Mouse (Mus musculus): Measurements from ENCODE around the gene Hrasls5. TPM values are rescaled to one million over a fixed set of nuclear protein-coding genes. Genes with fewer than 3 reads are reported as not detected.
A peak's percentile ranks its signal among the peaks of the same experiment; 100 is the strongest.

The Hrasls5 gene
- total RNA-seq (2014; rRNA removed) (not detected in 2 replicates), polyA plus RNA-seq (2015; fragmentation: Nextera tagmentation; extraction: Ambion mirVana) (0.29 TPM in 1 of 2 replicates, not detected in the other)

DNA sequence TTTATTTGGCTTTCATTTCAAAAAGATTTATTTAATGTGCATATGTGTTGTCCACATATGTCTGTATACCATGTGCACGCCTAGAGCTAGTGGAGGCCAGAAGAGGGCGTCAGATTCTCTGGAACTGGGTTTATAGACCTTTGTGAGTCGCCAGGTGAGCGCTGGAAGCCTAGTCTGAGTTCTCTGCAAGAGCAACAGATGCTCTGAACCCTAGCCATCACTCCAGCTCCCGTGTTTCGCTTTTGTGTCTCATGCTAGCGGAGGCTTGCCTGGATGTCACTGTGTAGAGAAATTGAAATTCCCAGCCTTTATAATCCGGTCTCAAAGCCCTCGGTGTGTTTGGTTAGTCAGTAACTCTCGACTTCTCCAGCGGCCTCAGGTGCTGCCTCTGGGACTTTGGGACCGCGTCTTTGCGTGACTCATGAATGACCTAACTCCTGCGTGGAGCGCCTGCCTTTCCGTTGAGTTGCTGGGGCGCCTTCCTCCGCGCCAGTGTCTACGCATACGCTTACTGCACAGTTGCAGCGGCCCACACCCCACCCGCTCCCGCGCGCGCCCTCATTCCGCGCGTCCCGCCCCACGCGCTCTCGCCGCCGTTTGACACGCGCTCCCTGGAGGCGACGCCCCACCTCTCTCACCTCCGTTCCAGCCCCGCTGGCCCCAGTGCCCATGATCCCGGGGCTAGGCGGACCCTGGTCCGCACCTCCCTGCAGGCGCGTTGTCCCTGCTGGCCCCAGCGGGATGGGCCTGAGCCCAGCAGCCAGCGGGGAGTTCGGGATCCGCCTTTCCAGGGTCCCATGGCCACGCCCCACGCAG is at the start of gene Hrasls5:
Gene Hrasls5 (plus strand): TSS at position 600 of the 816 bp plus-strand sequence.
- Histone ChIP-seq H3K27ac (ENCODE audit: low read depth, low read length) (no peak within 1 kb of the TSS), H3K36me3 (ENCODE audit: insufficient read depth) (no peaks in the 10 kb centered on the region), H3K4me1 (ENCODE audit: insufficient read depth) (peaks cover 3% of the 10 kb centered on the region; the same call in 1 of the 2 replicates), H3K4me2 (ENCODE audit: low read depth) (peak within 1 kb of the TSS; percentile 91), H3K4me3 (ENCODE audit: low read depth, low read length) (peak within 1 kb of the TSS; percentile 44), H3K27me3 (ENCODE audit: insufficient read depth, low read length) (no peaks in the 10 kb centered on the region), H3K9ac (peak within 1 kb of the TSS; percentile 57), H3K9me3 (ENCODE audit: low read length) (no peaks in the 10 kb centered on the region)
- DNase-seq: peak; percentile 61
- 3% methylated on average over 54 of the region's 54 CpGs for WGBS
- peak; percentile 44 for TF ChIP-seq CTCF (IDR thresholded peaks at IDR 0.05; ENCODE audit: low read depth)
- peak; percentile 91 for ATAC-seq

DNA sequence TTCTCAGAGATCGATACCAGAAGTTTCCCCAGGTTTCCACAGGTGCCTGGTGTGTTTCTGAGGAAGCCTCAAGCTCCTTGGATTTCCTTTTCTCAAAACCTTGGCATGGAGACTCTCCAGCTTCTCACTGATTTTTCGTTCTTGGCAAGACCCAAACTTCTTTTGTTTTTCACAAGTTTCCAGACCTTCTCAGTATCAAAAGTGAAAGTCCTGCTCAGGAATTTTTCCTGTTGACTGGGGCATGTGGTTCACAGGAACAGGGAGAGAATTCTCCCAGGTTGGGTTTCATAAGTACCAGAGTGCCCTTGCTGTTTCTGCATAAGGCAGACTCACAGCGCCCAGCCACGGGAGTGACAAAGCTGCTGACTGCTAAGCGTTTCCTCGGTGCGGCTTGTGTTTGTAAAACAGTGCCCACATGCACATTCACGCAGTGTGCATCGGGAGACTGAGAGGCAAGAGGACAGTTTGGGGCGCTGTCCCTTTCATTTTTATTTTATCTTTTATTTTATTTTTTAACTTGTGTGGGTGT is 49.7 kb upstream of the Hrasls5 start:
- Histone ChIP-seq H3K27me3 (ENCODE audit: insufficient read depth, low read length) (no peaks in the 10 kb centered on the region), H3K4me2 (ENCODE audit: low read depth) (no peak overlapping the region), H3K9me3 (ENCODE audit: low read length) (no peaks in the 10 kb centered on the region), H3K4me1 (ENCODE audit: insufficient read depth) (no peaks in the 10 kb centered on the region), H3K36me3 (ENCODE audit: insufficient read depth) (no peaks in the 10 kb centered on the region), H3K27ac (ENCODE audit: low read depth, low read length) (no peak overlapping the region), H3K4me3 (ENCODE audit: low read depth, low read length) (no peak overlapping the region), H3K9ac (no peak overlapping the region)
- no peak for ATAC-seq
- no peak for TF ChIP-seq CTCF (IDR thresholded peaks at IDR 0.05; ENCODE audit: low read depth)
- no peak for DNase-seq
- 68% methylated on average over 10 of the region's 10 CpGs for WGBS

DNA sequence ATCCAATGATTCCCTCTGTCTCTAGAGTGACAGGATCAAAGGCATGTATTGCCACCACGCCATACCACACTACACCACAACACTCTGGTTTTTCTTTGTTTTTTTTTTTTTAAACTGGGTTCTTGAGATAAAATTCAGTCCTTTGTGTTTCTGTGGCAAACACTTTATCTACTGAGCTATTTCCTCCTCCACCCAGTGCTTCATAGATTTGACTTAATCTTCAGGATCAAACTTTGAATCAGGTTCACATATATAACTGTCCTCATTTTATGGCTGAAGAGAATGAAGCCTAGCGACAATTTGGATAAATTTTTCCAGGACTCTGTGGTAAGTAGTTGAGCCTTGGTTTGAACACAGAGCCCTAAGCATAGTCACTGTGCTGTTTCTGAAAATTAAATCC is 48.7 kb upstream of the Hrasls5 start:
- Histone ChIP-seq H3K9me3 (ENCODE audit: low read length) (no peaks in the 10 kb centered on the region), H3K27me3 (ENCODE audit: insufficient read depth, low read length) (no peaks in the 10 kb centered on the region), H3K9ac (no peak overlapping the region), H3K4me2 (ENCODE audit: low read depth) (no peak overlapping the region), H3K4me1 (ENCODE audit: insufficient read depth) (no peaks in the 10 kb centered on the region), H3K36me3 (ENCODE audit: insufficient read depth) (no peaks in the 10 kb centered on the region), H3K27ac (ENCODE audit: low read depth, low read length) (no peak overlapping the region), H3K4me3 (ENCODE audit: low read depth, low read length) (no peak overlapping the region)
- WGBS: 93% methylated on average over 2 of the region's 2 CpGs
- TF ChIP-seq CTCF (IDR thresholded peaks at IDR 0.05; ENCODE audit: low read depth): no peak
- ATAC-seq: no peak
- no peak for DNase-seq

DNA sequence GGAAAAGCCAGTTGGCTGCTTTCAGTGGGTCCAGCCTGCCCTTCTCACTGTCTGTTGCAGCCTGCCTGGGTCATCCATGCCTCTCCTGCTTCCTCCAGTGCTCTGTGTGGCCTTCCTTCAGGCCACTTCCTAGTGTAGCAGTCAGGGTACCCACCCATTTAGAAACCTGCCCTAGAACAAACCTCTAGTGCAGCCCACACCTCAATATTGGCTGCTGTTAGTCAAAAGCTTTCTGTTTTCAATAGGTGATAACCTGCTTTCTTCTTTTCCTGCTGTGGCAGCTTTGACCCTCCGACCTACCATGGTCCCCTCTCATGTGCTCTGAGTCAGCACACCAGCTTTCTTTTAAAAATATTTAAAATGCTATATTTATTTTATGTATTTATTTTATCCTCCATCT is 47.9 kb upstream of the Hrasls5 start:
- Histone ChIP-seq H3K4me3 (ENCODE audit: low read depth, low read length) (no peak overlapping the region), H3K36me3 (ENCODE audit: insufficient read depth) (no peaks in the 10 kb centered on the region), H3K9me3 (ENCODE audit: low read length) (no peaks in the 10 kb centered on the region), H3K4me1 (ENCODE audit: insufficient read depth) (no peaks in the 10 kb centered on the region), H3K9ac (no peak overlapping the region), H3K27me3 (ENCODE audit: insufficient read depth, low read length) (no peaks in the 10 kb centered on the region), H3K4me2 (ENCODE audit: low read depth) (no peak overlapping the region), H3K27ac (ENCODE audit: low read depth, low read length) (no peak overlapping the region)
- WGBS: 93% methylated on average over 1 of the region's 1 CpGs
- DNase-seq: no peak
- ATAC-seq: no peak
- no peak for TF ChIP-seq CTCF (IDR thresholded peaks at IDR 0.05; ENCODE audit: low read depth)

DNA sequence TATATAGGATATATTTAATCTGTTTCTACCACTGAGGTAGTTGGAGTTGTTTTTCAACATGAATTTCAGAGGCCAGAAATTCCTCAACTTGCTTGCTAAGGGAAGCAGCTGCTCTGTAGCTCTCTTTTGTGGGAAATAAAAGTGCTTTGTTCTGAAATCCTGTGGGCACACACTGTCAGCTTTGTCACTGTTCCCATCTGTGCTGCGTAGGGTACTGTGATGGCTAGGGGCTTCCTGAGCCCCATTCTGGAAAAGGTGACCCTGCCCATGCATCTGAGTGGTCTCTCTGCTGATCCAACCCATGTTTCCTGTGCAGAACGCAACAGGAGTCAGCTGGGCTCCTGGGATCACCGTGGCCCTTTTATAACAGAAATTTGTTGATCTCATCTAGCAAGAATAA is 45.5 kb upstream of the Hrasls5 start:
- no peak overlapping the region for H3K9ac ChIP-seq
- WGBS: 45% methylated on average over 3 of the region's 3 CpGs
- TF ChIP-seq CTCF (IDR thresholded peaks at IDR 0.05; ENCODE audit: low read depth): no peak
- no peaks in the 10 kb centered on the region for H3K4me1 ChIP-seq (ENCODE audit: insufficient read depth)
- H3K27me3 ChIP-seq (ENCODE audit: insufficient read depth, low read length): no peaks in the 10 kb centered on the region
- H3K27ac ChIP-seq (ENCODE audit: low read depth, low read length): no peak overlapping the region
- ATAC-seq (no peak), DNase-seq (no peak)
- H3K4me2 ChIP-seq (ENCODE audit: low read depth): no peak overlapping the region
- no peaks in the 10 kb centered on the region for H3K36me3 ChIP-seq (ENCODE audit: insufficient read depth)
- no peaks in the 10 kb centered on the region for H3K9me3 ChIP-seq (ENCODE audit: low read length)
- no peak overlapping the region for H3K4me3 ChIP-seq (ENCODE audit: low read depth, low read length)

DNA sequence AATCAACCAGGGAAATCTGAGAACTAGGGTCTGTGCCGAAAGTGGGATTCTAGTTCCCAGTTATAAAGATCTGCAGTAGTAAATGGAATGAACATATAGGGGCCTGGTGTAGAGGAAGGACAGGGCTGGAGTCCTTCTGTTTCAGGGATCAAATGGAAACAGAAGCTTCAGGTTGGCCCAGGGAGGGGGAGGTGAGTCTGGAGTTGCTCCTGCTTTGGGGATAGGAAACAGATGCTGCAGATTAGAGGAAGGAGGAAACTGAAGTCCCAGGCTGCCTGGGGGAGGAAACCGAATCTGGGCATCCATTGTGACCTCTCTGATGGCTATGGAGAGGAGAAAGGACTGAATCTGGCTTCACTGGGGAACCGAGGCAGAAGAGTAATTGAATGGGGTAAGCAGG is 44.0 kb upstream of the Hrasls5 start:
- no peak overlapping the region for H3K4me3 ChIP-seq (ENCODE audit: low read depth, low read length)
- H3K27ac ChIP-seq (ENCODE audit: low read depth, low read length): no peak overlapping the region
- 66% methylated on average over 3 of the region's 3 CpGs for WGBS
- no peaks in the 10 kb centered on the region for H3K36me3 ChIP-seq (ENCODE audit: insufficient read depth)
- H3K4me1 ChIP-seq (ENCODE audit: insufficient read depth): no peaks in the 10 kb centered on the region
- no peak overlapping the region for H3K9ac ChIP-seq
- no peak for TF ChIP-seq CTCF (IDR thresholded peaks at IDR 0.05; ENCODE audit: low read depth)
- no peak overlapping the region for H3K4me2 ChIP-seq (ENCODE audit: low read depth)
- H3K27me3 ChIP-seq (ENCODE audit: insufficient read depth, low read length): no peaks in the 10 kb centered on the region
- H3K9me3 ChIP-seq (ENCODE audit: low read length): no peaks in the 10 kb centered on the region
- DNase-seq (no peak), ATAC-seq (no peak)

DNA sequence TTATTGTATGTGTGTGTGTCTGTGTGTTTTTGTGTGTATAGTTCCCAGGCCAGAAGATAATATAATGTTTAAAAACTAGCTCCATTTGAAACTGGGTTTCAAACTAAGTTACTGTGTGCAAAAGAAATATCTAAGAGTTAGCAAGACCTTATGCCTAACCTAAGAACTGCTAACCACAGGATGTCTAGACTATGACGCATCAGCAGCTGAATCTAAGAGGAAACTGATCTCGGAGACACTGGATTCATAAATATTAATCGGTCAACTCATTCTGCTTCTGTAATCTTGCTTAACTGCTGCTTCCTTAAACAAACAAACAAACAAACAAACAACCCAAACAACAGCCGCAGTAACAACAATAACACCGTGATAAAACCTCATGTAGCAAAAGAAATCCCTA is 42.7 kb upstream of the Hrasls5 start:
- ATAC-seq (no peak), DNase-seq (no peak)
- TF ChIP-seq CTCF (IDR thresholded peaks at IDR 0.05; ENCODE audit: low read depth): no peak
- Histone ChIP-seq H3K4me1 (ENCODE audit: insufficient read depth) (no peaks in the 10 kb centered on the region), H3K27ac (ENCODE audit: low read depth, low read length) (no peak overlapping the region), H3K9ac (no peak overlapping the region), H3K9me3 (ENCODE audit: low read length) (no peaks in the 10 kb centered on the region), H3K27me3 (ENCODE audit: insufficient read depth, low read length) (no peaks in the 10 kb centered on the region), H3K4me3 (ENCODE audit: low read depth, low read length) (no peak overlapping the region), H3K4me2 (ENCODE audit: low read depth) (no peak overlapping the region), H3K36me3 (ENCODE audit: insufficient read depth) (no peaks in the 10 kb centered on the region)
- WGBS: 82% methylated on average over 5 of the region's 5 CpGs
